Mouse (Mus musculus): Measurements from ENCODE around the gene Scn7a. TPM values are rescaled to one million over a fixed set of nuclear protein-coding genes. Genes with fewer than 3 reads are reported as not detected.

Gene Scn7a
- total and polyA plus RNA-seq, 3 experiments = 4.3 to 11.6 (median 9.9) TPM

GRCm38 (mm10) chr2:66644384-66644783 lies 140.3 kb downstream of the Scn7a start:
- no peak for DNase-seq
- TF ChIP-seq CTCF (IDR thresholded peaks at IDR 0.05) (peak; percentile 56), POLR2A (IDR thresholded peaks at IDR 0.05; ENCODE audit: insufficient read depth, low read depth, low read length) (no peak), EP300 (IDR thresholded peaks at IDR 0.05; ENCODE audit: insufficient read depth, low read depth, low read length) (no peak)
- no peak overlapping the region for H3K9ac ChIP-seq (ENCODE audit: low read depth, low read length)
- 19% methylated on average over 5 of the region's 5 CpGs for WGBS
- H3K79me2 ChIP-seq (replicated peaks; ENCODE audit: control insufficient read depth, insufficient read depth, low read length) = no peaks in the 10 kb centered on the region
- no peak overlapping the region for H3K27ac ChIP-seq
- intact Hi-C loops (cut with DNase I) = loop anchor here (5.0 kb wide), 1 partner anchor 172 kb away; no protein-coding TSS in a partner anchor
- H3K4me1 ChIP-seq (ENCODE audit: control insufficient read depth, insufficient read depth, low read length) = no peaks in the 10 kb centered on the region
- H3K27me3 ChIP-seq (ENCODE audit: control insufficient read depth, insufficient read depth, low read length) = no peaks in the 10 kb centered on the region
- no peak overlapping the region for H3K4me3 ChIP-seq
- no peaks in the 10 kb centered on the region for H3K36me3 ChIP-seq (ENCODE audit: control insufficient read depth, insufficient read depth, low read length)

GRCm38 (mm10) chr2:66634580-66635359 lies 149.9 kb downstream of the Scn7a start, which contains the start of gene Scn9a:
TSS of gene Scn9a (minus strand) at chr2:66634962.
- WGBS = 2% methylated on average over 29 of the region's 29 CpGs
- no peak for TF ChIP-seq EP300 (IDR thresholded peaks at IDR 0.05; ENCODE audit: insufficient read depth, low read depth, low read length)
- TF ChIP-seq CTCF (IDR thresholded peaks at IDR 0.05) = no peak
- TF ChIP-seq POLR2A (IDR thresholded peaks at IDR 0.05; ENCODE audit: insufficient read depth, low read depth, low read length) = no peak
- Histone ChIP-seq H3K4me1 (ENCODE audit: control insufficient read depth, insufficient read depth, low read length) (no peaks in the 10 kb centered on the region), H3K9ac (ENCODE audit: low read depth, low read length) (no peak within 1 kb of the TSS), H3K36me3 (ENCODE audit: control insufficient read depth, insufficient read depth, low read length) (no peaks in the 10 kb centered on the region), H3K79me2 (replicated peaks; ENCODE audit: control insufficient read depth, insufficient read depth, low read length) (no peaks in the 10 kb centered on the region), H3K27me3 (ENCODE audit: control insufficient read depth, insufficient read depth, low read length) (peaks cover 3% of the 10 kb centered on the region; the same call in 1 of the 2 replicates), H3K27ac (no peak within 1 kb of the TSS), H3K4me3 (no peak within 1 kb of the TSS)
- no peak for DNase-seq
- intact Hi-C loops (cut with DNase I) = no loop called here

GRCm38 (mm10) chr2:66632728-66633127 lies 152.0 kb downstream of the Scn7a start:
- WGBS = 22% methylated on average over 5 of the region's 5 CpGs
- no peaks in the 10 kb centered on the region for H3K79me2 ChIP-seq (replicated peaks; ENCODE audit: control insufficient read depth, insufficient read depth, low read length)
- intact Hi-C loops (cut with DNase I) = no loop called here
- no peak for TF ChIP-seq POLR2A (IDR thresholded peaks at IDR 0.05; ENCODE audit: insufficient read depth, low read depth, low read length)
- no peak for TF ChIP-seq EP300 (IDR thresholded peaks at IDR 0.05; ENCODE audit: insufficient read depth, low read depth, low read length)
- no peak for TF ChIP-seq CTCF (IDR thresholded peaks at IDR 0.05)
- no peaks in the 10 kb centered on the region for H3K4me1 ChIP-seq (ENCODE audit: control insufficient read depth, insufficient read depth, low read length)
- no peak overlapping the region for H3K4me3 ChIP-seq
- peaks cover 3% of the 10 kb centered on the region; the same call in 1 of the 2 replicates for H3K27me3 ChIP-seq (ENCODE audit: control insufficient read depth, insufficient read depth, low read length)
- H3K36me3 ChIP-seq (ENCODE audit: control insufficient read depth, insufficient read depth, low read length) = no peaks in the 10 kb centered on the region
- DNase-seq = no peak
- no peak overlapping the region for H3K9ac ChIP-seq (ENCODE audit: low read depth, low read length)
- no peak overlapping the region for H3K27ac ChIP-seq

Other genes starting within 250 kb of the Scn7a start
- gene Scn9a, start 150.0 kb downstream of the Scn7a start, total RNA-seq (2021) = under 1 TPM; 0.03 to 0.05 TPM
- 0.23 TPM in 1 of 2 replicates, not detected in the other for gene Scn9a, start 150.0 kb downstream of the Scn7a start, polyA plus RNA-seq (2012; rRNA removed)

Data from heart, adult 2 months (tissue).